9 mouse cellular contexts compared by ENCODE assay signal in genomic region chr7:143123876-143124669, GRCm38 (mm10). TPM values are rescaled to one million over a fixed set of nuclear protein-coding genes. Genes with fewer than 3 reads are reported as not detected.
DNase-seq lines count a peak whose midpoint lies in the region; ATAC-seq lines count a peak whose summit lies in the region.
"Had no signal": no experiment of that assay in that cellular context is flagged by ENCODE, and none has a peak within 500 bp of the region (broad histone marks: within the 10 kb centered on the region; RNA-seq: fewer than 3 reads in every experiment).

No protein-coding gene starts in this region.

- no peak for ATAC-seq in forebrain, embryonic 14.5 days
- ATAC-seq in forebrain, embryonic 15.5 days (replicated peaks): no peak
- peak; percentile 76 for ATAC-seq in heart, embryonic 15.5 days (replicated peaks; ENCODE audit: insufficient number of reproducible peaks, insufficient read depth, low FRiP score, low read depth)
- no peak for ATAC-seq in megakaryocyte-erythroid progenitor cell, adult 5-6 weeks (replicated peaks; ENCODE audit: low FRiP score, low TSS enrichment, poor library complexity, severe bottlenecking)

- H3K4me3 ChIP-seq in forebrain, embryonic 14.5 days (ENCODE audit: low read depth, low read length): no peak overlapping the region
- H3K4me3 ChIP-seq in forebrain, embryonic 15.5 days: no peak overlapping the region
- H3K4me3 ChIP-seq in heart, embryonic 15.5 days: peak overlapping the region; percentile 7

- no peak overlapping the region for H3K27ac ChIP-seq in forebrain, embryonic 14.5 days (ENCODE audit: low read depth, low read length)
- H3K27ac ChIP-seq in forebrain, embryonic 15.5 days (replicated peaks): no peak overlapping the region
- peak overlapping the region; percentile 96 for H3K27ac ChIP-seq in heart, embryonic 15.5 days

- peak; percentile 27 for DNase-seq in forebrain, embryonic 14.5 days (ENCODE audit: low spot score)
- DNase-seq in embryo, embryonic 11.5 days (ENCODE audit: low read depth, low spot score): peak; percentile 53
- DNase-seq in kidney, postnatal 14 days: peak; percentile 79
- peak; percentile 34 for DNase-seq in ovary, postnatal 36 days (ENCODE audit: low spot score)
- no peak for DNase-seq in frontal cortex, postnatal 14 days (ENCODE audit: low spot score in 2 of 2)

- no peak overlapping the region for H3K4me2 ChIP-seq in forebrain, embryonic 14.5 days (ENCODE audit: low read length)
- no peak overlapping the region for H3K4me2 ChIP-seq in forebrain, embryonic 15.5 days (replicated peaks)
- peak overlapping the region; percentile 46 for H3K4me2 ChIP-seq in heart, embryonic 15.5 days

- no peaks in the 10 kb centered on the region for H3K27me3 ChIP-seq in forebrain, embryonic 14.5 days (replicated peaks; ENCODE audit: control insufficient read depth, insufficient read depth, low read length)
- no peaks in the 10 kb centered on the region for H3K27me3 ChIP-seq in forebrain, embryonic 15.5 days
- H3K27me3 ChIP-seq in heart, embryonic 15.5 days: no peaks in the 10 kb centered on the region

- no peaks in the 10 kb centered on the region for H3K36me3 ChIP-seq in forebrain, embryonic 14.5 days (ENCODE audit: control insufficient read depth, insufficient read depth, low read length)
- H3K36me3 ChIP-seq in forebrain, embryonic 15.5 days: no peaks in the 10 kb centered on the region
- no peaks in the 10 kb centered on the region for H3K36me3 ChIP-seq in heart, embryonic 15.5 days

- WGBS in forebrain, embryonic 14.5 days: 15% methylated on average over 6 of the region's 6 CpGs
- WGBS in forebrain, embryonic 15.5 days: 19% methylated on average over 6 of the region's 6 CpGs
- WGBS in heart, embryonic 15.5 days: 16% methylated on average over 6 of the region's 6 CpGs

- H3K9me3 ChIP-seq in forebrain, embryonic 14.5 days (replicated peaks; ENCODE audit: control insufficient read depth, low read length): no peaks in the 10 kb centered on the region
- H3K9me3 ChIP-seq in forebrain, embryonic 15.5 days: no peaks in the 10 kb centered on the region
- H3K9me3 ChIP-seq in heart, embryonic 15.5 days (replicated peaks): no peaks in the 10 kb centered on the region

- no peak overlapping the region for H3K9ac ChIP-seq in forebrain, embryonic 14.5 days (ENCODE audit: low read length)
- H3K9ac ChIP-seq in forebrain, embryonic 15.5 days (replicated peaks): no peak overlapping the region
- peak overlapping the region; percentile 19 for H3K9ac ChIP-seq in heart, embryonic 15.5 days

- H3K4me1 ChIP-seq in forebrain, embryonic 14.5 days (ENCODE audit: control insufficient read depth, insufficient read depth, low read length): no peaks in the 10 kb centered on the region
- H3K4me1 ChIP-seq in forebrain, embryonic 15.5 days: no peaks in the 10 kb centered on the region
- peaks cover 73% of the 10 kb centered on the region for H3K4me1 ChIP-seq in heart, embryonic 15.5 days (replicated peaks)

RNA-seq across cellular contexts. Expression of gene Kcnq1, which starts 17.9 kb away (rescaled TPM):
- polyA plus RNA-seq in forebrain, embryonic 14.5 days (2014; fragmentation: Nextera tagmentation; extraction: Ambion mirVana): 0.90 and 2.1 TPM in 2 replicates
- 0.81 and 1.4 TPM in 2 replicates for polyA plus RNA-seq in forebrain, embryonic 15.5 days (2015; fragmentation: Nextera tagmentation; extraction: Ambion mirVana)
- polyA plus RNA-seq in heart, embryonic 15.5 days (2015; fragmentation: Nextera tagmentation; extraction: Ambion mirVana): 25.8 and 27.5 TPM in 2 replicates
- total RNA-seq in megakaryocyte-erythroid progenitor cell, adult 5-6 weeks (2014; fragmentation: Nextera tagmentation): 0.46 TPM in 1 of 2 replicates, not detected in the other
- total RNA-seq in megakaryocyte-erythroid progenitor cell, adult 5-6 weeks (2017): not detected in 2 replicates
- total RNA-seq: hematopoietic stem cell, adult 5-6 weeks had no signal

RNA-seq across cellular contexts. Expression of gene Trpm5, which starts 29.6 kb away (rescaled TPM):
- polyA plus RNA-seq in forebrain, embryonic 14.5 days (2014; fragmentation: Nextera tagmentation; extraction: Ambion mirVana): 1.4 and 2.0 TPM in 2 replicates
- 1.2 and 1.3 TPM in 2 replicates for polyA plus RNA-seq in forebrain, embryonic 15.5 days (2015; fragmentation: Nextera tagmentation; extraction: Ambion mirVana)
- polyA plus RNA-seq in heart, embryonic 15.5 days (2015; fragmentation: Nextera tagmentation; extraction: Ambion mirVana): 3.8 and 4.7 TPM in 2 replicates
- total RNA-seq in megakaryocyte-erythroid progenitor cell, adult 5-6 weeks (2014; fragmentation: Nextera tagmentation): 0.13 TPM in 1 of 2 replicates, not detected in the other
- 2.3 TPM in 1 of 2 replicates, not detected in the other for total RNA-seq in megakaryocyte-erythroid progenitor cell, adult 5-6 weeks (2017)

RNA-seq across cellular contexts. Expression of gene Tssc4, which starts 55.0 kb away (rescaled TPM):
- 97.5 and 106 TPM in 2 replicates for polyA plus RNA-seq in forebrain, embryonic 14.5 days (2014; fragmentation: Nextera tagmentation; extraction: Ambion mirVana)
- polyA plus RNA-seq in forebrain, embryonic 15.5 days (2015; fragmentation: Nextera tagmentation; extraction: Ambion mirVana): 103 and 106 TPM in 2 replicates
- 45.7 and 66.2 TPM in 2 replicates for polyA plus RNA-seq in heart, embryonic 15.5 days (2015; fragmentation: Nextera tagmentation; extraction: Ambion mirVana)
- 36.9 and 58.7 TPM in 2 replicates for total RNA-seq in megakaryocyte-erythroid progenitor cell, adult 5-6 weeks (2014; fragmentation: Nextera tagmentation)
- 15.5 and 37.8 TPM in 2 replicates for total RNA-seq in megakaryocyte-erythroid progenitor cell, adult 5-6 weeks (2017)

Comparison
In these comparisons a context has a peak if more than half of its experiments do, and no peak if none do; other contexts are left out.
1. DNase-seq: peak in forebrain, embryonic 14.5 days (single experiment), embryo, embryonic 11.5 days (single experiment), kidney, postnatal 14 days (single experiment) and ovary, postnatal 36 days (single experiment); none in frontal cortex, postnatal 14 days (0 of 2).